Mouse (Mus musculus) adrenal gland, adult 2 months (tissue): ENCODE results near the gene Mri1. TPM values are rescaled to one million over a fixed set of nuclear protein-coding genes. Genes with fewer than 3 reads are reported as not detected.

ENCODE experiments used
- DNase-seq: peaks from one replicate; pipeline ENCODE4 v3.0.0; 2021
- polyA plus RNA-seq: library from polyadenylated mRNA; depleted of rRNA; stranded (reverse); fragments of >200 nt; gene quantifications from 2 replicates; pipeline ENCODE4 v1.2.3, GENCODE M21; 2012
- total RNA-seq, 2 experiments: library from RNA; stranded (reverse); gene quantifications; 2 replicates each; pipeline ENCODE4 v1.2.3; 2021

Gene Mri1
- total and polyA plus RNA-seq, 3 experiments, result 27.9 to 243 (median 38.1) TPM

DNA sequence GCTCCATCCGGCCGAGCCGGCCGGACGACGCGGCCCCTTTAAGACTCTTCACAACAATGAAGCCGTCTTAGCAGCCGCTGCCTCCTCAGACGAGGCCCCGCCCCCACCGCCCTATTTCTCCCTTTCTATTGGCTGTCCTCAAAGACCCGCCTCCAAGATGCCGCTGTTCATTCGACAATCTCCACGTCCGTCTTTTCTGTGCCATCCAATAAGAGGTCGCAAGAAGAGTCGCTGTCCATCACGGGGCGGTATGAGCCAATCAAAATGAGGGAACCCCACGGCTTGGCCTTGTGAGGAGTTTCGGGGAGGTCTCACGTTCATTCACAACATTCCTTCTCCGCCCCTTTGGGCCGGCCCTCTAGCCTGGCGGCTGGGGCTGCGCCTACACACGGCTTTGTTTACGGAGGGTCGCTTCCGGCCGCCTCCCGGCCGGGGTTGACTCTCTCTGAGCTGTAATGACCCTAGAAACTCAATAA is 20.1 kb downstream of the Mri1 start, which contains the start of gene Zswim4:
Zswim4 (minus strand) TSS at position 58 of the 476 bp plus-strand sequence.
- peak; percentile 99 for DNase-seq

DNA sequence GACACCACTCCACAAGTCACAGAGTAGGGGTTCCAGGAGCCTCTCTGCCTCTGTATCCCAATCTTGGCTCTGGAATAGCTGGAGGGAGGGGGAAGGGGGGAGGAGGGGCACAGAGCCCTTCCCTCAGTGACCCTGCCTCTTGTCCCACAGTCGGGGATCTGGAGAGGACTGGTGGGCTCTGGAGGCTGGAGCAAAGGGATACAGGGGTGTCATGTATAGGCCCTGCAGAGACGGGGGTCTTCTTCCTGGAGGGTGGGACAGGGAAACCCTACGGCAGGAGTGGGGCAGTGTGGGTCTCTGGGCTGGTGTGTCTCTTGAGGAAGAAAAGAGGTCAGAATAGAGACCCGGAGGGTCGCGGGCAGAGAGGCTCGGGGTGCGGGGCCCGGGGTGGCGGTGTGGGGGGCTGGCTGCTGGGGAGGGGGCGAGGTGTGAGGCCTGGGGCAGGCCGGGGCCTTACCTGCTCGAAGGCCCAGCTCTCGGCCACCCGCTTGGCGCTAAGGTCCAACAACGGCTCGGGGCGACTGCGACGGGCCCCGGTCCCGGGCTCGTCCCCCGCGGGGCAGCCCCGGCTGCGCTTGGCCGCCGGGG is 20.6 kb downstream of the Mri1 start:
- DNase-seq, result no peak

DNA sequence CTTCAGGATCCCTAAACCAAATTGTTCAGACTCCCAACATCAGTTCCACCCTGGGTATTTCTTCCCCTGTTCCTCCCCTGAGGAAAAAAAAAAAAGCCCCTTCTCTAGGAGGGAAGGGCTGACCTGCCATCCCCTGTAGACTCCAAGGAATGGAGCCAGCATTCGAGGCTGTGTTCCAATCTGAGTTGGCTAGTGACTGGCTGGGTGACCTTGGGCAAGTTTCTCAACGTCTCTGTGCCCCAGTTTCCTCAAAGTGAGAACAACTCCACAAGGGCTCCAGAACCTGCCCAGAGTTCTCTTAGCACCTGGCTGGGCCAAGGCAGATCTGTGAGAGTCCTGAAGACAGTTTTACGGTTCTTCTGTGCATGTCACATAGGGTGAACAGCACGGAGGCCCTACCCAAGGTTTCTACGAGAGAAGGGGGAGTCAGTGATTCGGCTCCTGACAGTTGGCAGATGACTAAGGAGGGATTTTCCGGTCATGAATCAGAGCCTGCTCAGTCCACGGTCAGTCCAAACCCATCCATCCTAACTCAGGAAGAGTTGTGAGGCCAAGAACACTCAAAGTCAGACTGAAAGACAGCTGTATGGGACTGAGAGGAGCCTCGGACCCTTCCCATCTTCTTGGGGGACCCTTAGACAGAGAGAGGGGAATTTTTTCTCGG is 21.2 kb downstream of the Mri1 start:
- DNase-seq, result peak; percentile 90

DNA sequence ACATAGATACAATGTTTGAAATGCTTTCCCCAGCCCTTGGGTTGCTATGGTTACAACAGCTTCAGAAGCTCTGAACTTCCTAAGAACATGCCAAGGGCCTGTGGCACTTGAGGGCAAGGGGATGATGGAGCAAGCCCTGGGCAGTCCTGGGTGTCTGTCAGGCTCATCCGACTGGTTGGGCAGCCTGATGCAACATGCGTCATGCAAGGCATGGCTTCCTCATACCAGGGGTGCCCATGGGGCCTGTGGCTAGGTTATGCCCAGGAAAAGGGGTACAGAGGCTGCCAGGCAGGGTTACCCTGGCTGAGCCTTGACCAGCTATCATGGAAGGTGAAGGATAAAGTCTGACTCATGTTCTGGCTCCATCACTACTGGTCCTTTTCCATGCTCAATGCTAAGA is 24.1 kb downstream of the Mri1 start:
- DNase-seq, result peak; percentile 85

DNA sequence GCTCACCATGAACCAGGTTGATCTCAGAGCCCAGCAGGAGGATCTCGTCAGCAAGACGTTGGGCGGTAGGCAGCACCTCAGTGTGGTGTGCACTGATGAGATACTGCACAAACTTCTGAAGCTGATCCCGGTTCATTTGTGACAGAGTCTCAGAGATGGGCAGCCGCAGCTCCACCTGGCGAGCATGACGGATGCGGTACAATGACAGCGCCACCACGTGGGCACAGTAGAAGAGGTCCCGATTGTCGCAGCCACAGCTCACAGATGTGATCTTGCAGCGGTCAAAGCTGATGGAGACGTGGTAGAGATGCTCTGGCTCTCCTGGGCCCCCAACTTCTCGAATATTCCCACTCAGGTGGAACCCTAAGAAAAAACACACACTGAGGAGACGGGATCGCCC is 26.4 kb downstream of the Mri1 start:
- DNase-seq, result no peak

DNA sequence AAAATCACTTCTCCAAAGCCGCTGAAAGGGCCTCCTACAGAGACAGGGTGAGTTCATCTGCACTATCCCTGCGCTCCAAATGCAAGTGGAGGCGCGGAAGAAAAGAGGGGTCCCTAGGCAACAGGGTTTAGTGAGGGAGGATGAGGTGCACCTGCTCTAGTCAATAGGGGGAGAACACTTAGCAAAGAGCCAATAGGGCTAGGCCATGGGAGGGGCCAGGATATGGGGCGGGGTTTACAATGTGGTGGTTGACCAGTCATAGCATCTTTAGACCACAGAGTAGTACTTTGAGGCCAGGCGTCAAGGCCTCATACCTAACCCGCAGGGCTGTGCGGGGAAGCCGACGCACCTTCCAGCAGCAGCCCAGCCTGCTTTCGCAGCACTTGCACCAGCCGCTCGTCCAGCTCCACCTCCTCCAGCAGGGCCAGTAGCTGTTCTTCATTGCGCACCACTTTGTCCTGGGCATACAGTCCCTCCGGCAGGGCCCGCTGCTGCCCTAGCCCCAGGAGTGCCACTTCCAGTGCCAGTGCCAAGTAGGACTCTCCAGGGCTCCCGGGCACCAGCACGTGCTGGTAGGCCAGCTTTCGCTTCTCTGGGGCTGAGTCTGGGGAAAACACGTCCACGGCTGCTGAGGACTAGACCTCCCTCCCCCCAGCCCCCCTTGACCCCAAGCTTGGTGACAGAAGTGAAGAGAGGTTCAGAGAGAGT is 33.6 kb downstream of the Mri1 start:
- peak; percentile 37 for DNase-seq

DNA sequence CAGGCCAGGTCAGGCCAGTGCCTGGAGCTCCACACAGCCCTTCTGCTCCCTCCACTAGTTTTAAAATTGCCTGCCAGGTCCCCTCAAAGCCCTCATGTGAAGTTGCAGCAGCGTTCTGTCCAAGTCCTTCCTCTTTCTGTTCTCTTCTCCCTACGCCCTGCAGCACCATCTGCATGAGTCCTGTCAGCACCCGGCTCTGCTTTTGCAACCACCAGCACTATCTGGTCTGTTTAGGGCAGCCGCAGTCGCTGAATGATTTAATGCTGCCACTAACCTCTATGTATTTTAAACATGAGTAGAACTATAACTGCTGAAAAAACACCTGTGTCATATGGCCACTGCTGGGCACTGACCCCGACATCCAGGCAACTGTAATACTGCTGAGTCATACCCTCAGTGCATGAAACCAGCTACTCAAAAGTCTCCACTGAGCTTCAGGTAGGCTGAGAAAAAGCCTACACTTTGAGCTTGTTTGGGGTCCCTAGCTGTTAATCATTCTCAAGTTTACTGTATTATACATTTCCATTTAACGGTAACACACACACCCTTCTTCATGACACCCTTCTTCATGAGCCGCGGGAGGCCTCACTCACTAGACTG is 34.5 kb downstream of the Mri1 start:
- no peak for DNase-seq

DNA sequence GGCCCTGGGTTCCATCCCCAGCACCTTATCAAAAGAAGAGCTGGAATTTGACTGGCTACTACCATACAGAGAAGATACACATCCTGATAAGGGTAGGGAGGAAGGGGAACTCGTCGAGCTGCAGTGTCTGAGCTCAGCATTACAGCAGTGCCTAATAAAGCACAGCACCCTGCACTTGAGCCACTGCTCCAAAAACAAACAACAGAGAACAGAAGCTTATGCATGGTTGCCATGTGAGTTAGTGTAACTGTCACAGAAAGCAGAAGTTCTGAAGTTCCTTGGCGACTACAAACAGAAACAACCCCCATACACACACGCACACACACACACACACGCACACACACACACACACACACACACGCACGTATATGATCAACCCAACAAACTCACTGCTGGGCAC is 37.0 kb downstream of the Mri1 start:
- no peak for DNase-seq

DNA sequence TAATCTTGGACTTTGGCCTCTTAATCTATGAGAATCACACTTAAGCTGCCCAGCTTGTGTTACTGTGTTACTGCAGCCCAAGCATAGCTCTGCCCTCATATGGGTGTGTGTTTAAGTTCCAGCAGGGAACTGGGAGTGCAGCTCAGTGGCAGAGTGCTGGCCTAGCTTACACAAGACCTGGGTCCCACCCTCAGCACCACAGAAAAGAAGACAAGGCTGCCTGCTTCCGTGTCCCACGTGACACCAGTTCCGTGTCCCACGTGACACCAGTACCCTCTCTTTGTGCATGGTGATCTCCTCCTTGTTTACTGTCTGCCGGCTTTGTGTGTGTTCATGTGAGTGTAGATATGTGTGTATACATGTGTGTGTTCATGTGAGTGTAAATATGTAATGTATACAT is 39.0 kb downstream of the Mri1 start:
- no peak for DNase-seq

DNA sequence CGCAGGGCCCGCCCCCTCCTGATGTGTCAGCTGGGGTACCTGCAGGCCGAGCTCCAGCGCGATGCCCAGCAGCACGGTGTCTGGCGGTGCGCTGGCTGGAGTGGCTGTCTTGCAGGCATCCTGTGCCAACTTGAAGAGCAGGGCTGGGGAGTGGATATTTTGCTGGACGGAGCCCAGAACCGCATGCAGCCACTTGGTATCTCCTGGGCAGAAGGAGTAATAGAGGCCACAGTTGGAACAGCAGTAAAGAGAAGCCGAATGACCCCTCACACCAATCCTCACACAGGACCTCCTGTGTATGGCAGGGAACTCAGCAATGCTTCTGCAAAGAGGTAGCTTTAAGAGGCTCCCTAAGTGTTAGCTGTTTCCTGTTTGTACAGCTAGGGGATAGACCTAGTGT is 39.9 kb downstream of the Mri1 start:
- DNase-seq, result no peak

DNA sequence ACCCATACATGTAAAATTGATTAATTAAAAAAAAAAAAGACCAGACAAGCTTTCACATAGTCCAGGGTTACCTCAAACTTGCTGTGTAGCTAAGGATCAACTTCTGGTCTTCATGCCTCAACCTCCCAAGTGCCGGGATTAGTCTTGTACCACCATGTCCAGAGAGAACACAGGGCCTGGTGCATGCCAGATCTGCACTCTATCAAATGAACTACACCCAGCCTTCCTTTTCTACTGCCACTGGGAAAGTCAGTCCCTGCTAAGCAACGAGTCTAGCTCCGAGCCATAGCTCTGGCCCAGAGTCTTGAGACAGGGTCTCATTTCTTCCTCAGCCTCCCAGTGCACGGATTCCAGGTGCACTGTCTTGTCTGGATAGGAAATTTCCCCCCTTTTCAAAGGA is 43.8 kb downstream of the Mri1 start:
- no peak for DNase-seq

DNA sequence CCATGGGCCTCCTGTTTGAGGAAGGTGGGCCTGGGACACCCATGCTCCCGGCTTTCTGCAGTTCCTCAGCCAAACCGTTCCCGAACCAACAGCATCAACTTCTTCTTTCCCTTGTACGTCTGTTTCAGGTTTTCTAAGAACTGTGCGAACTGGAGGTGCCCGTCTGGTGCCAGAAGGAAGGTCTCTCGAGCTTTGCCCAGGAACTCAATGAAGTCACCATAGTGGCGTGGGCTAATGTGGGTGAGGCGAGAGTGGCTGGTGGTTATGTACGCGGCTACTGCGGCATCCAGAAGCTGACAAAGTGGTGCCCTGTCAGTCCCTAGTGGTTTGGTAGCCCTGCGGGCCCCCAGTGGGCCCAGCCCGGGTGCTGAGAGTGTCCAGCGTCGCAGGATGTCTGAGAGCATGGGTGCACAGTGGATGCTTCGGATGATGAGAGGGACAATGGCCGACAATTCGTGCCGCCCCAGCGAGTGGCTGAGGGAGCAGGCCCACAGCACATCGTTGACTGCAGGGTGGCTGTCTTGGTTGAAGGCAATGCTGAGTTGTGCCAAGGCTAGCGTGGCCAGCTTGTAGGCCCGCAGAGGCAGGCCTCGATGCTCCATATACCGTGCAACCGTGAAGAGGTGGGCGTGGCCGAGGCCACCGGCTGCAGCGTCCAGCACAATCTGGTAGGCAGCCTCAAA is 45.1 kb downstream of the Mri1 start:
- no peak for DNase-seq

DNA sequence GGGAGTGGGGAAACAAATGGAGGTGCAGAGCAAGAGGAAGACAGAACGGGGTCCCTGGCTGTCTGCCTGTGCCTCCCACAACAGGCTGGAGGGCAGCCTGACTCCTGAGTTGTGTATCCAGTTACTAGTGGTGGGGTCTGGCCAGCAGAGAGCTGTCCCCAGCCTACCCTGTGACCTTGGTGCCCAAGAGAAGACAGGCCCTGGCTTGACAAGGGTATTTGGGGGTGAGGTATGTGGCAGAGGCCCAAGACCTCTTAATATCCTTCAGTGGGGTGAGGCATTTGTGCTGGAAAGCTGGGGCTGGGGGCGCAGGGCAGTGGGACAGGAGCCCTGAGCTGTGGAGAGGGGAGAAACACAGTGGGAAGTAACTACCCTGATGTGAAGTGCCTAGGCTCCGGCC is 45.9 kb downstream of the Mri1 start:
- no peak for DNase-seq

DNA sequence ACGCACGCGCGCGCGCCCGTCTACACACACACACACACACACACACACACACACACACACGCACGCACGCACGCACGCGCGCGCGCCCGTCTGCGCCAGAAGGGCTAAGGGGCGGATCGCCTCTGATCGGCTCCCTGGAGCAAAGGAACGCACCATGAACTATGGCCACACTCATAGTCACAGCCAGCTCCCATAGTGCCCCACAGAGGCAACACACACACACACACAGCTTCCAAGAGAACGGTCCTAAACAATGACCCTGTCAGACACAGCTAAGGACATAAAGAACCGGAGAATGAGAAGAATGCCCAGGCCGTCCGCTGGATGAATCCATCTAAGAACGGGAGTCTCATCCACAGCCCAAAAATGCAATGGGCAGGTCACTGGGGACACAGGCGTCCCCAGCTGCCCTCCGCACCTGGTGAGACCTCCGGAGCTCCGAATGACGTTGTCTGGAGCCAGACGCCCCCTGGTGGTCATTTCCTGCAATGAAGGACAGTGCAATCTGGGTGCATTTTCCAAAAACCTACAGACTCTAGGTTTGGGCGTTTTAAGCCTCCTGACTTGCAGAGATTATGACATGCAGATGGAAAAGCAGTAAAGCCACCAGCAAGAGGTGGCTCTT is 46.8 kb downstream of the Mri1 start:
- peak; percentile 82 for DNase-seq

DNA sequence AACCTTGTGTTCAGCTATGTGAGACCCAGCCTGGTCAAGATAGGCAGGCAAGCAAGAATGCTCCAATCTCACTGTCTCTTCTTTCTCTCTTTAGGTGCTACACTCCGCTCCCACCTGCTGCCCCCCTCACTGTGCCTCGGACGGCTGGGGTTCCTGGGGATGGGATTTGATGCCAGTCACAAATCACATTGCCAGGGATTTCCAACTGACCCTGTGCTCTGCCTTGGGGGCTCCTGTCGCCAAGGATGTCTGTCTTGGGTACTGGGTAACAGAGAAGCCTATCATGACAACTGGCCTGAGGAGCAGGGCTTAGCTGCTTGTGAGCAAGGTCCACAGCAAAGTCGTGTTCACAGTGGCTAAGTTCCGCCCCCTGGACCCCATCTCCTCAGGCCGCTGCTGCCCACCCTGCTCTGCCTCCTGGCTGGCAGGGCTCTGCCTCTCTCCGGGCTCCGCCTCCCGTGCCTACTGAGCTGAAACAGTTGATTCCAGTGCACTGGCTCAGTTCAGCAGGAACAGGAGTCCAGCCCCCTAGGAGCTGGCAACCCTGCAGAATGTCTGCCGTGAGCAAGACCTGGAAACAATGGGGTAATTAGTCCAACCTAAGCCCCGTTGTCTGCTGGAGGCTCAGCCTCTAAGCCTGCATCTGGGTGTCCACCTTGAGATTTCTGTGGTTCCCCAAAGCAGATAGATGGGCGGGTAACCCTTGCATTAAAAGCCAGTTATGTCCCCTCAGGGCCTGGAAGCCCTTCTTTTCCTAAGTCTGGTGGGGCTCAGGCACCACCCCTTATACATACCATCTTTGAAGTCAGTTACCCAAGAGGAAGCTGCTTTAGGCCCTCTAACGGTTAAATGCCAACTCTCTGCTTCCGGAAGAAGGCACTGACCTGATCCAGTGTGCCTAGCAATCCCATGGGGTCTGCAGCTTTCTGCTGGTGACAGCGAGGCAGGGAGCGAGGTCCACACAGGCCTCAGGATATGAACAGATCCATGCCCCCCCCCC is 48.4 kb downstream of the Mri1 start:
- DNase-seq, result no peak

DNA sequence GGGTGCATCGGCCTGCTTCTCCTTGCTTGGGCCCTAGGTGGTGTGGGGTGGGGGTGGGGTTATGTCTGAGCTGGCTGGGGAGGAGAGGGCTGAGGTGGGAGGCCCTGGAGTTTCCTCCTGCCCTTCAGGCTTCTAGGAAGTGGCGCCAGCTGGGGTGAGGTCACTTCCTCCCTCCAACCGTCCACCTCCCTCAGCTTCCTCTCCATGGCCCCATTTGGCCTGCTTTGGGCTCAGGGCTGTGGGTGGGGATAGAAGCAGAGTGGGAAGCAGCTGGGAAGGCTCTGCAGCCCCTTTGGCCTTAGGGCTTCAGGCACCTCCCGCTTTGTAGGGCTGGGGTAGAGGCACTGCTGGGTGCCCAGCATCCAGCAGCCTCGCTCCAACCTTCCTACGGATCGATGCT is 49.3 kb downstream of the Mri1 start:
- DNase-seq, result peak; percentile 73

DNA sequence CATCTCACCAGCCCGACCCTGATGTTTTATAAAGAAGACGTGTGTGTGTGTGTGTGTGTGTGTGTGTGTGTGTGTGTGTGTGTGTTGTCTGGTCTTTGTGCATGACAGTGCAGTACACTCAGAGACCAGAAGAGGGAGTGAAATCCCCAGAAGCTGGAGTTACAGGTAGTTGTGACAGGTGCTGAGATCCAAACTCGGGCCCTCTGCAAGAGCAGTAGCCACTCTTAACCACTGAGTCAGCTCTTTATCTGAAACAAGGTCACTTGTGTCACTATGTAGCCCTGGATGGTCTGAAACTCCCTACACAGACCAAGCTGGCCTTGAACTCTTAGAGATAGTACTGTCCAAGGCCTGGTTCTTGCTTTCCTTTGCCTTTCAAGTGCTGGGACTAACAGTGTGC is 50.5 kb downstream of the Mri1 start:
- DNase-seq, result no peak

DNA sequence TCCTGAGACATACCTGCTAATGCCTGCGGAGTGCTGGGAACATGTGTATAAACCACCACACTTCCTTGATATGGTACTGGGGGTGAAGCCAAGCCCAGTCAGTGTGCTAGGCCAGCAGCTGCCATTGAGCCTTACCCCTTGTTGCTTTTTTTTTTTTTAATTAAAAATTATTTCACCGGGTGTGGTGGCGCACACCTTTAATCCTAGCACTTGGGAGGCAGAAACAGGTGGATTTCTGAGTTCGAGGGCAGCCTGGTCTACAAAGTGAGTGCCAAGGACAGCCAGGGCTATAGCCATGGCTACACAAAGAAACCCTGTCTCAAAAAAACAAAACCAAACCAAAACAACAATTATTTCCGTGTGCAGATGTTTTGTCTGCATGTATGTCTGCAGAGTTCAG is 52.1 kb downstream of the Mri1 start:
- no peak for DNase-seq

DNA sequence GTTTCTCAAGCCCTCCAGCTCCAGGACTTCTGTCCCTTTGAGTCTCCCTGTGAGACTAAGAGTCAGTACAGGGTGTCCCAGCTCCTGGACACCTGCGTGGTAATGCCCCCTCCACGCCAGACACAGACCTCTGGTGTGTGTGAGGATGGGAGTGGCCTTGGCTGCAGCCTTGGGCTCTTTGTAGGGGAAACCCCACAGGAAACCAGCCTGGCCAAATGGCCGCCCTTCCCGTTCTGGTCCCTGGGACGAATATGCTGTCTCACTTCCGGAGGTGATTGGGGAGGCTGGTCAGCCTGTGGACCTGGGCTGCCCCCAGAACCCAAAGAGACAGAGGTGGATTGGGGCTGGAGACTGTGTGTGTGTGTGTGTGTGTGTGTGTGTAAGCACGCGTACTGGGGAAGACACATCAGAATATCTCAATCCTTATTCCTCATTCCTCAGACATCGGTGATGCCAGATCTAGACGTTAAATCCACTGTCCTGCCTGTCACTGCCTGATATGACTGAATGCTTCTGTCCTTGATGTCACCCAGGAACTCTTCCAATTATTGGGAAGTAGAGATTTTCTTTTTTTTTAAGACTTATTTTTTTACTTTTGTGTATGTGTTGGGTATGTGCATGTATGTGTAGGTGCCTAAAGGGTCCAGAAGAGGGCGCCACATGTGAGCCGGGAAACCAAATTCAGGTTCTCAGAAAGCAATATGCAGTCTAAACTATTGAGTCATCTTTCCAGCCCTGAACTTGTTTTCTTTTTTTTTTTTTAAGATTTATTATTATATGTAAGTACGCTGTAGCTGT is 53.0 kb downstream of the Mri1 start:
- peak; percentile 88 for DNase-seq
